Mouse (Mus musculus): Measurements from ENCODE around the gene Rasgrf1.

DNA sequence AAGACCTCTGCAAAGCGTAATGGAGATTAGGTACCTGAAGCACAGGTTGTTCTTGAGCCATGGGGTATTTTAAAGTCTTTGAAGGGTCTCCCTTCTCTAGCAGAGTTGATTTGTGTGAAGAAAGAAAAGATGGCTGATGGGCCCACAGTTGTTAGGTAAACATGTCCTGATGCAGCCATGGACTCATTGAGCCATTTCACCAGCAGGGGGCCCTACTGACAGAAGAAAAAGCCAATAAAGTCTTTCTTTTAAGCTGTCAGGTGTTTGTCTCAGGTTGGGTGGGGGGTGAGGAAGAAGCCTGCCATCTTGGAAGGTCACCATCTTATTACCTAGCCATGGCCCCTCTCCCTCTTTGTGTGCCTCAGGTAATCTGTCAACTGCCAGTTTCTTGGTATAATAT is 30.7 kb downstream of the Rasgrf1 start:
- TF ChIP-seq CTCF (conservative IDR thresholded peaks at IDR 0.05; ENCODE audit: low read length) (0 out of 2 replicates have a peak, but pooled peaks have one; percentile 26), NANOG (IDR thresholded peaks at IDR 0.05; ENCODE audit: borderline replicate concordance, low read length) (no peak)

Data from E14TG2a.4 (cell line).